Mouse (Mus musculus) thymus, adult 2 months (tissue): Measurements from ENCODE around the gene Espn. TPM values are rescaled to one million over a fixed set of nuclear protein-coding genes. Genes with fewer than 3 reads are reported as not detected.

Experiments
- DNase-seq: peaks from one replicate; pipeline ENCODE4 v3.0.0; 2021
- H3K27ac ChIP-seq: fragments of 200-500 bp; 2 replicates; pipeline ENCODE4 v1.5.1; 2012; ENCODE audit warnings: low read length, control low read depth; ENCODE audit not compliant: control insufficient read depth, insufficient read depth
- H3K27me3 ChIP-seq: fragments of 200-500 bp; 2 replicates; pipeline ENCODE4 v1.6.1; 2012; ENCODE audit warnings: mild to moderate bottlenecking, low read length, moderate library complexity, mixed read lengths; ENCODE audit not compliant: control insufficient read depth, insufficient read depth
- H3K36me3 ChIP-seq: fragments of 200-500 bp; 2 replicates; pipeline ENCODE4 v1.6.1; 2012; ENCODE audit warnings: mild to moderate bottlenecking, low read length, moderate library complexity; ENCODE audit not compliant: control insufficient read depth, insufficient read depth
- H3K4me1 ChIP-seq: fragments of 200-500 bp; replicated peaks from 2 replicates; pipeline ENCODE4 v1.6.1; 2012; ENCODE audit warnings: low read length; ENCODE audit not compliant: control insufficient read depth, insufficient read depth
- H3K4me3 ChIP-seq: fragments of 200-500 bp; 2 replicates; pipeline ENCODE4 v1.5.1; 2012; ENCODE audit warnings: mild to moderate bottlenecking, low read length, control low read depth, moderate library complexity; ENCODE audit not compliant: control insufficient read depth, insufficient read depth
- CTCF ChIP-seq: fragments of 200-500 bp; IDR thresholded peaks from 2 replicates; pipeline ENCODE4 v1.5.1; 2012; ENCODE audit warnings: mild to moderate bottlenecking, control low read depth, low read length, moderate library complexity, borderline replicate concordance; ENCODE audit not compliant: control insufficient read depth, poor library complexity, insufficient read depth; ENCODE audit errors: extremely low read depth
- POLR2A ChIP-seq: fragments of 200-500 bp; IDR thresholded peaks from 2 replicates; pipeline ENCODE4 v1.6.1; 2012; ENCODE audit warnings: mild to moderate bottlenecking, low read length, control low read depth, moderate library complexity; ENCODE audit not compliant: control insufficient read depth, poor library complexity, insufficient read depth; ENCODE audit errors: extremely low read depth
- WGBS: fragments of 180-500 bp; shearing (Covaris S2); methylation state at CpG from one replicate; pipeline ENCODE4 v1.1.7; 2018; 5-methylcytosine and 5-hydroxymethylcytosine counted together
- polyA plus RNA-seq: library from polyadenylated mRNA; depleted of rRNA; stranded (reverse); fragments of >200 nt; gene quantifications from 2 replicates; pipeline ENCODE4 v1.2.3, GENCODE M21; 2012; rRNA removed

Gene Espn
- polyA plus RNA-seq, 1 experiment = 6.5 TPM

DNA sequence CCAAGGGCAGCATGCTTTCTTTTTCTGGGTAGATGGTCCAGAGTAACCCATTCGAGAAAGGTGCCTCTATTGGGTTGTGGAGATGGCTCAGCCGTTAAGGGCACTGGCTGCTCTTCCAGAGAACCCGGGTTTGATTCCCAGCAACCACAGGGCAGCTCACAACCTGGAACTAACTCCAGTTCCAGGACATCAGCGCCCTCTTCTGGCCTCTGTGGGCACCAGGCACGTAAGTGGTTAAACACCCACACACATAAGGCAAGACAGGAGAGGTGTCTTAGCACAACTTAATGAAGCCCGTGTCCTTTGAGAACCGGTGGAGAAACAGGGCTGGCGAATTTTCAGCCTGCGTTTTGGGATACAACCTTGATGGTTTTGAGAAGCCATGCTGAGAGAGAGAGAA lies 77.6 kb downstream of the Espn start:
- no peak for DNase-seq
- WGBS = 92% methylated on average over 9 of the region's 9 CpGs
- Histone ChIP-seq H3K4me3 (no peak overlapping the region), H3K36me3 (no peaks in the 10 kb centered on the region), H3K27ac (no peak overlapping the region), H3K27me3 (no peaks in the 10 kb centered on the region; the same call in 1 of the 2 replicates), H3K4me1 (no peaks in the 10 kb centered on the region)
- TF ChIP-seq CTCF = no peak
- no peak for TF ChIP-seq POLR2A

DNA sequence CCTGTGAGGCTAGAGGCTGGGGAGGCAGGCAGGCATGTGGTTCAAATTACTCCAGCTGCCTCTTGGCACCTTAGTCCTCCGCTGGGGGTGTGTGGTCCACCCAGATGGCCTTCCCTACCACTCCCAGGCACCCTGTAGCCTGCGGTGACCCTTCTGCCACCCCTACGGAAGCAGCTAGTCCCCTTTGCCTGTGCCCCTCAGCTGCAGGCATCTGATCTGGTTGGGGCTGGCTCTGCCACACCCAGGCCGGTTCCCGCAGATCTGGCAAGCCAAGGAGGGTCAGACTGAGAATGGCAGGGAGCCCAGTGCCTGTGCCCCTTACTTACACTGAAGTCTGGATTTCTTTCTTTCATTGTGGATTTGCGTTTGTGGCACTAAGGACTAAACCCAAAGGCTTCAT lies 78.5 kb downstream of the Espn start:
- Histone ChIP-seq H3K4me3 (no peak overlapping the region), H3K27me3 (no peaks in the 10 kb centered on the region; the same call in 1 of the 2 replicates), H3K36me3 (no peaks in the 10 kb centered on the region), H3K27ac (no peak overlapping the region), H3K4me1 (no peaks in the 10 kb centered on the region)
- TF ChIP-seq POLR2A (no peak), CTCF (no peak)
- no peak for DNase-seq
- 82% methylated on average over 6 of the region's 6 CpGs for WGBS

DNA sequence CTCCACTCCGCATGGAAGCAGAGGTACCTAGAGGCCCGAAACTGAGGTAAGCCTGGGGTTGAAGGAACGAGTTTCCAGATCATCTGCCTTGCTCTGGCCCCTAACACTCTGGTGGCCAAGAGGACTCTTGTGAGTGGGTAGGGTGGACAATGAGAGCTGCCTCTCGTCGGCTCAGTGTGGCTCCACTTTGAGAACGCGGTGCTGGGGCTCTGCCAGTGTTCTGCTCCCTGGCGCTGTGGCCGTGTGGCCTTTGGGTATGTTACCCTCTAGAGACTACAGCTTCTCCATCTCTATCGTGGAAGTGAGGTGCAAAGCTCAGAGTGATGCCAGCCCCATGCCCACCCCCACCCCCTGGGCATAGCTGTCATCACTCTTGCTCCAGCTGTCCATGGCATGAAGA lies 79.5 kb downstream of the Espn start:
- Histone ChIP-seq H3K27me3 (no peaks in the 10 kb centered on the region; the same call in 1 of the 2 replicates), H3K36me3 (no peaks in the 10 kb centered on the region), H3K4me3 (no peak overlapping the region), H3K27ac (no peak overlapping the region), H3K4me1 (no peaks in the 10 kb centered on the region)
- no peak for TF ChIP-seq CTCF
- TF ChIP-seq POLR2A = no peak
- 20% methylated on average over 10 of the region's 10 CpGs for WGBS
- no peak for DNase-seq

DNA sequence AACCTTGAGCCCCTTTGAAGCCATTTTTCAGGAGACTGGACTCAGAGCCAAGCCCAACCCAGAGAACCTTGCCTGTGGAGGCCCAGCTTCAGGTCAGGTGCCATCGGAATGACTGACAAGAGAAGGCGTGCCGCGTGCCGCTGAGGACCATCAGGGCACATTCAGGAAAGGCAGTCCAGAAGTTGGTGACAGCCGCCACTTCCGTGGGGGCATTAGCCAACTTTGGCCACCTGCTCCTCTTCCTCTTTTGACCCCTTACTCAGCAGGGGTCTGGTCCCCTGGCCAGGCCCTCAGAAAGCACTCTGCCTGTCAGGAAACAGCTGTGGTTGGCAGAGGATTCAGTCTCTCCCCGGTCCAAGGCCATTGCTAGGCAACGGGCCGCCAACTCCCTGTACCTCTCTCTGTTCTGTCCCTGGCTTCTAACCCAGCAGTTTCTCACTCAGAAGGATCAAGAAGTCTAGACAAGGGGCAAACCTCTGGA lies 80.0 kb downstream of the Espn start, which contains the start of gene Plekhg5:
Plekhg5 (plus strand) TSS at position 378 of the 481 bp plus-strand sequence.
- Histone ChIP-seq H3K27me3 (no peaks in the 10 kb centered on the region; the same call in 1 of the 2 replicates), H3K36me3 (no peaks in the 10 kb centered on the region), H3K4me3 (no peak within 1 kb of the TSS), H3K27ac (no peak within 1 kb of the TSS), H3K4me1 (no peaks in the 10 kb centered on the region)
- WGBS = 13% methylated on average over 10 of the region's 10 CpGs
- no peak for DNase-seq
- no peak for TF ChIP-seq POLR2A
- no peak for TF ChIP-seq CTCF

DNA sequence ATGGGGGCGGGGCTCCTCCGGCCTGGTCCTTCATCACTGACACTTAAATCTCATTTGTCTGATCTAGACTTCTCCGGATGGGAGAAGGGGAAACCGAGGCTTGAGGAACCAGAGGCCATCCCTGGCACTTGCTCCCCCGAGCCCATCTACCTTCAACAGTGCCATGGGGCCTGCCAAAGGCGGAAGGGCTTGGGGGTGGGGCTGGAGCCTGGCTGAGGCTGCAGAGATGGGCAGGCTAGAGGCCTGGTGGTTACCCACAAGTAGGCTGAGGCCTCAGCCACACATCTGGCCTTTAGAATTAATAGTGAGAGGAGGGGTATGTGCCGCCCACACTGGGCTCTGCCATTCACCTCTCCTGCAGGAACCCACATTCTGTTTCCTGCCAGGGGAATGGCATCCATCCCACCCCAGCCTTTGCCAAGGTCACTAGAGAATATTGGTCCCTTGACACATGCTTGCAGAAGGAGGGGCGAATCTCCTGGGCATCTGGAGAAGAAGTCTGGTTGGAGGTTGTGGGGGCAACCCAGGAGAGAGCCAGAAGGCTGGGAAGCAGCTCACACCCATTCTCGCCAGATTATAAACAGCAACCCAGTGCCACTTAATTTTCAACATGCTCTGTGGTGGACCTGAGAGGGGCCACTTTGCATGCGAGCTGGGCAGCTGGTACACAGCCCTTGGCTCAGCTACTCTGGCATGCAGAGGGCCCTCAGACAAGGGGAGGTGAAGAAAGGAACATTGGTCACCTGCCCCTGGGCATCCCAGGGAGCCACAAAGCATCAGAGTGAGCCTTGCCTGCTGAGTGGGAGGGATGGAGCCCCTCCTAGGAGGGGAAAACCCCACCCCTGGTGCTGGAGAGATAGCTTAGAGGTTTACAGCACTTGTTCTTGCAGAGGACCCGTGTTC lies 81.4 kb downstream of the Espn start:
- Histone ChIP-seq H3K4me3 (no peak overlapping the region), H3K36me3 (no peaks in the 10 kb centered on the region), H3K27me3 (no peaks in the 10 kb centered on the region; the same call in 1 of the 2 replicates), H3K27ac (no peak overlapping the region), H3K4me1 (no peaks in the 10 kb centered on the region)
- TF ChIP-seq POLR2A = no peak
- no peak for TF ChIP-seq CTCF
- DNase-seq = no peak
- 50% methylated on average over 11 of the region's 11 CpGs for WGBS

Other genes starting within 250 kb of the Espn start
- 61.4 and 67.0 TPM in 2 replicates for gene Dnajc11, start 218.7 kb downstream of the Espn start, polyA plus RNA-seq
- 71.0 and 72.0 TPM in 2 replicates for gene Thap3, start 163.4 kb downstream of the Espn start, polyA plus RNA-seq
- 9.6 and 11.4 TPM in 2 replicates for gene Phf13, start 156.1 kb downstream of the Espn start, polyA plus RNA-seq
- 33.8 and 41.5 TPM in 2 replicates for gene Klhl21, start 143.6 kb downstream of the Espn start, polyA plus RNA-seq
- gene Zbtb48, start 124.7 kb downstream of the Espn start, polyA plus RNA-seq = 27.4 and 31.2 TPM in 2 replicates
- 0.34 and 0.40 TPM in 2 replicates for gene Tas1r1, start 113.8 kb downstream of the Espn start, polyA plus RNA-seq
- gene Nol9, start 113.0 kb downstream of the Espn start, polyA plus RNA-seq = 40.5 and 48.6 TPM in 2 replicates
- gene Plekhg5, start 79.9 kb downstream of the Espn start, polyA plus RNA-seq = 21.5 and 22.0 TPM in 2 replicates
- gene Tnfrsf25, start 36.4 kb downstream of the Espn start, polyA plus RNA-seq = 19.9 and 20.6 TPM in 2 replicates
- gene Hes2, start 6.5 kb upstream of the Espn start, polyA plus RNA-seq = 0.07 and 0.20 TPM in 2 replicates
- 56.6 and 80.8 TPM in 2 replicates for gene Acot7, start 25.8 kb upstream of the Espn start, polyA plus RNA-seq
- 5.3 and 5.5 TPM in 2 replicates for gene Gpr153, start 121.9 kb upstream of the Espn start, polyA plus RNA-seq
- 0.19 and 0.28 TPM in 2 replicates for gene Hes3, start 139.3 kb upstream of the Espn start, polyA plus RNA-seq
- 42.6 and 48.1 TPM in 2 replicates for gene Icmt, start 144.9 kb upstream of the Espn start, polyA plus RNA-seq
- 0.57 and 10.2 TPM in 2 replicates for gene Rnf207, start 166.6 kb upstream of the Espn start, polyA plus RNA-seq
- 43.8 and 60.3 TPM in 2 replicates for gene Rpl22, start 173.4 kb upstream of the Espn start, polyA plus RNA-seq
- gene Chd5, start 186.3 kb upstream of the Espn start, polyA plus RNA-seq = 0.11 and 0.16 TPM in 2 replicates